Mouse (Mus musculus) intestine, embryonic 16.5 days (tissue): Measurements from ENCODE around the gene Klkb1. TPM values are rescaled to one million over a fixed set of nuclear protein-coding genes. Genes with fewer than 3 reads are reported as not detected.
A peak's percentile ranks its signal among the peaks of the same experiment; 100 is the strongest.

Experiments
- ATAC-seq: fragments of 200-750 bp; cut with Nextera tagmentation; 2 replicates; pipeline ENCODE4 v1.8.0; 2017; ENCODE audit warnings: moderate TSS enrichment, moderate library complexity
- H3K27ac ChIP-seq: fragments of 300-500 bp; sonication (generic); 2 replicates; pipeline ENCODE4 v1.5.1; 2014; ENCODE audit warnings: mild to moderate bottlenecking, low read length
- H3K27me3 ChIP-seq: fragments of 300-500 bp; sonication (generic); replicated peaks from 2 replicates; pipeline ENCODE4 v1.6.1; 2014; ENCODE audit warnings: low read length, control low read depth, mixed read lengths; ENCODE audit not compliant: control insufficient read depth, insufficient read depth
- H3K36me3 ChIP-seq: fragments of 300-500 bp; sonication (generic); 2 replicates; pipeline ENCODE4 v1.6.1; 2014; ENCODE audit warnings: low read length, control low read depth; ENCODE audit not compliant: control insufficient read depth, insufficient read depth
- H3K4me1 ChIP-seq: fragments of 300-500 bp; sonication (generic); 2 replicates; pipeline ENCODE4 v1.6.1; 2014; ENCODE audit warnings: low read length, control low read depth, mixed read lengths; ENCODE audit not compliant: control insufficient read depth, insufficient read depth
- H3K4me2 ChIP-seq: fragments of 300-500 bp; sonication (generic); 2 replicates; pipeline ENCODE4 v1.6.1; 2014; ENCODE audit warnings: low read depth, low read length, control low read depth
- H3K4me3 ChIP-seq: fragments of 300-500 bp; sonication (generic); 2 replicates; pipeline ENCODE4 v1.5.1; 2014; ENCODE audit warnings: mild to moderate bottlenecking, low read length
- H3K9ac ChIP-seq: fragments of 300-500 bp; sonication (generic); 2 replicates; pipeline ENCODE4 v1.6.1; 2014; ENCODE audit warnings: low read depth, low read length
- H3K9me3 ChIP-seq: fragments of 300-500 bp; sonication (generic); 2 replicates; pipeline ENCODE4 v1.6.1; 2016; ENCODE audit warnings: low read length, control low read depth; ENCODE audit not compliant: control insufficient read depth
- WGBS: fragments of 180-500 bp; shearing (Covaris S2); extraction: QIAGEN DNeasy Blood & Tissue Kit; methylation state at CpG from one replicate; pipeline ENCODE4 v1.1.7; 2014; 5-methylcytosine and 5-hydroxymethylcytosine counted together
- polyA plus RNA-seq: library from polyadenylated mRNA; unstranded; fragments of >200 nt; fragmentation: Nextera tagmentation; extraction: Ambion mirVana; gene quantifications from 2 replicates; pipeline ENCODE4 v1.2.1, GENCODE M21; 2015

Klkb1 gene
- polyA plus RNA-seq, 1 experiment from 2014 or later, result 0.09 TPM

DNA sequence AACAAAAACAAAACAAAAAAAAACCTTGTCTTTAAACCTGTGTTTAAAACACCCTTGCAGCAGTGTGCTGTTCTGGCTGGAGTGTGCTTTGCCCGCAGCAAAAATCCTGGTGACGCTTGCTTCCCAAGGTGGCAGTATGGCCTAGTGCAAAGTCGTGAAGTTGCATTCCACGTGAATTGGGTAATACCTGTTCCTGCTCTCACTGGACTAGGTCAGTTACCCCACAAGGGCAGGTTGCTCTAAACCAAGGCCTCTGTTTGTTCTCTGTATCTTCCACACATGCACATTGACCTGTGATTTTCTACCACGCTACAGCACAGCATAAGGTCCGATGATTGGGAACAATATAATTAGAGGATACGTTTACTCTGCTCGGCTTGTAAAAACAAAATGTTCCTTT, 13.0 kb downstream of the Klkb1 start:
- Histone ChIP-seq H3K9ac (no peak overlapping the region), H3K4me3 (no peak overlapping the region), H3K36me3 (no peaks in the 10 kb centered on the region), H3K9me3 (no peaks in the 10 kb centered on the region), H3K4me1 (no peaks in the 10 kb centered on the region), H3K27ac (no peak overlapping the region), H3K4me2 (no peak overlapping the region), H3K27me3 (no peaks in the 10 kb centered on the region)
- WGBS, result 65% methylated on average over 8 of the region's 8 CpGs
- ATAC-seq, result no peak

DNA sequence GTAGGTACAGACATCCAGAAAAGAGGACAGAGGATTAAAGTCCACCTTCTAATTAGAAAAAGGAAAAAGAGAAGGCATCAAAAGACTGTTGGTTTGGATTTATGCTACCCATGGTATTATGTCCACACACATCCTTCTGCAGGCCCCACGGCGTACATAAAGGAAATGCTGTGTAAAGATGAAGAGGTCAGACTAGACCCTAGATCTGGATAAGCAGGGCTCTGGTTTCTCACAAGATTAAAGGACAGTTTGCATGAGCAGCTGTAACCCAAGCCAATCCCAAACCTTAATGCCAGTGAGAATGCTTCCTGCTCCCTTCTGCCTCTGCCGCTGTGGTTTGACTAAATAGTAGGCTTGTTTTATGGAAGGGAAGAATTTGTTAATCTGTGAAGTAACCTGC, 17.2 kb downstream of the Klkb1 start:
- no peak overlapping the region for H3K9ac ChIP-seq
- H3K4me2 ChIP-seq, result no peak overlapping the region
- no peak for ATAC-seq
- no peak overlapping the region for H3K27ac ChIP-seq
- WGBS, result 51% methylated on average over 3 of the region's 3 CpGs
- no peak overlapping the region for H3K4me3 ChIP-seq
- H3K27me3 ChIP-seq, result no peaks in the 10 kb centered on the region
- no peaks in the 10 kb centered on the region for H3K36me3 ChIP-seq
- H3K9me3 ChIP-seq, result no peaks in the 10 kb centered on the region
- H3K4me1 ChIP-seq, result no peaks in the 10 kb centered on the region

DNA sequence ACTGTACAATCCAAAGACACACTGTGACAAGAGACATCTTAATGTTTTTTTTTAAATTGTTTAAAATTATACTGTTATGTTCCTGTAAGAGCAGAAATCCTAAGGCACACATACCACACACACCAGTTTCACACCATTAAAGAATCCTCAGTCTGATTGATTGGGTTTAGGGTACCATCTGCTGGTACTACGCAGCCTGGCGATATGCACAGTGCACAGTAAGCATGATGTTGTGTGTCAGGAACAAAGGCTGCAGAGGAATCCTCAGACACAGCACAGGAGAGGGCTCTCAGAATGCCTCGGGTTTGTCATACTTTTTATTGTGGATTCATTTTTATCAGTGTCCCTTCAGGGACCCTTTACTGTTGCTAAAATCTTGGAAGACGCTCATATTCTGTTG, 20.3 kb downstream of the Klkb1 start:
- Histone ChIP-seq H3K9me3 (no peaks in the 10 kb centered on the region), H3K36me3 (no peaks in the 10 kb centered on the region), H3K4me2 (no peak overlapping the region), H3K9ac (no peak overlapping the region), H3K27ac (no peak overlapping the region), H3K27me3 (no peaks in the 10 kb centered on the region), H3K4me1 (no peaks in the 10 kb centered on the region), H3K4me3 (no peak overlapping the region)
- 64% methylated on average over 4 of the region's 4 CpGs for WGBS
- ATAC-seq, result no peak

DNA sequence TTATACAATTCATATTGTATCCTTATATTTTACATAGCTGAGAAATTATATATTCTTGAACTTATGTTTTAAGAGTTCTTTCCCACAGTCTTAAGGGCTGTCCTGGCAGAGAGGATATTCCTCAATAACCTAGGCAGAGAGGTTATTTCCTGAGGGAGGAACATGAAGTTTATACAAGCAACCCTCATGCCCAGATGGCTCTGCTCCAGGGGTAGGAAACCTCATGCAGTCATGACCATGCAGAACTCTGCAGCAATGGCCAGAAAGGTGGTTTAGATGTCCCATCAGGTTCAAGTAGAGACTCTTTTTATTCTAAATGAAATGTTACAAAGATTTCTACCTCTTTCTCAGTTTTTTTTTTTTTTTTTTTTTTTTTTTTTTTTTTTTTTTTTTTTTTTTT, 25.6 kb downstream of the Klkb1 start:
- no peaks in the 10 kb centered on the region for H3K36me3 ChIP-seq
- H3K9ac ChIP-seq, result no peak overlapping the region
- H3K27me3 ChIP-seq, result no peaks in the 10 kb centered on the region
- H3K27ac ChIP-seq, result no peak overlapping the region
- no peak for ATAC-seq
- no peaks in the 10 kb centered on the region for H3K4me1 ChIP-seq
- no peaks in the 10 kb centered on the region for H3K9me3 ChIP-seq
- no peak overlapping the region for H3K4me2 ChIP-seq
- H3K4me3 ChIP-seq, result no peak overlapping the region

DNA sequence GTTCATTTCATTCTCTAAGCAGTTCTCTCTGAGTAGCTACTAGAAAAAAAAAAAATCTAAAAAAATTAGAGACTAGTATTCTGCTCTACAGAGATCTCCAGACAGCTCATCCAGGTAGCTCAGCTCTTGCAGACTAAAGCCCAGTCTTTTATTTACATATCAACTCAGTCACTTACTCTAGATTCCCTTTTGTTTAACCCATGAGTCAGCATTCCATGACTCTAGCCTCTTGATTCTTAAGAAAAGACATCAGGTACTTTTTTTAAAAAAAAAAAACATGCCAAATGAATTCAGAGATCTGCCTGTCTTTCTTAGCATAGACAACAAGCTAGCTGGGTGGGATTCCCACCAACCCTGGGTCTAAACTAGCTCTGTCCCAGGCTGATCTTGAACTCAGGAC, 26.2 kb downstream of the Klkb1 start:
- Histone ChIP-seq H3K4me3 (no peak overlapping the region), H3K4me1 (no peaks in the 10 kb centered on the region), H3K9me3 (no peaks in the 10 kb centered on the region), H3K4me2 (no peak overlapping the region), H3K27ac (no peak overlapping the region), H3K36me3 (no peaks in the 10 kb centered on the region), H3K27me3 (no peaks in the 10 kb centered on the region), H3K9ac (no peak overlapping the region)
- ATAC-seq, result no peak

DNA sequence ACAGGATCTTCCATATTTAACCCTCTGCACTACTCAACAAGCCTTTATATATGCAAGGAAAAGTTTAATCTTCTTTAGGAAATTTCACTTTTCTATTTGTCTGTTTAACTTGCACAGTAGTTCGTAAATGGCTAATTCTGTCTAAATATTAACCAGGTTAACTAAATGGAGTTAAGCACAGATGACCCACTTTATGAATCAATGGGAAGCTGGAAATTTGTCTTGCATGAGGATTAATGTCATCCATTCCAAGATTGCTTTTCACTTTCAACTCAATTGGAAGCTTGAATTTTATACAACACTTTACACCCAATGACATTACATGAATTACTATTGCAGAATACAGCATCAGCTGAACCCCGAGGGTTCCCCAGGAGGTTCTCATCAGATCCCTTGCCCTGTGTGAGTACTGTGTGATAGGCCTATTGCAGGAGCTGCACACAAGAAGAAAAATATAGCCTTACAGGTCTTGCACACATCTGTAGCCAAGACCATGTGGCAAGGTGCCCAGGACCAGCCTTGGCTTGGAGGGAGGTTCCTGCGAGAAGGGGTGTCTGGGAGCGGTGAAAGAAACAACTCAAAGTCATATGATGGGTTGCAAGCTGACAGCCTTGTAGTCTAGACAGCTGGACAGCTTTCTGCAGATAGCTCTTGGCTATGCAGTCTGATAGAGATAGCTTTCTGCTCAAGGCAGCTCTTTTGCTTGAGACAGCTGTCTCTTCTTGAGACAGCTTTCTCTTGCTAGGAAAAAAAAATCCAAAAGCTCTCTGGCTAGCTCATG, 26.9 kb downstream of the Klkb1 start:
- H3K4me2 ChIP-seq, result no peak overlapping the region
- H3K4me3 ChIP-seq, result no peak overlapping the region
- H3K9me3 ChIP-seq, result no peaks in the 10 kb centered on the region
- H3K9ac ChIP-seq, result no peak overlapping the region
- H3K36me3 ChIP-seq, result no peaks in the 10 kb centered on the region
- no peak for ATAC-seq
- H3K4me1 ChIP-seq, result no peaks in the 10 kb centered on the region
- H3K27me3 ChIP-seq, result no peaks in the 10 kb centered on the region
- 58% methylated on average over 4 of the region's 4 CpGs for WGBS
- no peak overlapping the region for H3K27ac ChIP-seq

DNA sequence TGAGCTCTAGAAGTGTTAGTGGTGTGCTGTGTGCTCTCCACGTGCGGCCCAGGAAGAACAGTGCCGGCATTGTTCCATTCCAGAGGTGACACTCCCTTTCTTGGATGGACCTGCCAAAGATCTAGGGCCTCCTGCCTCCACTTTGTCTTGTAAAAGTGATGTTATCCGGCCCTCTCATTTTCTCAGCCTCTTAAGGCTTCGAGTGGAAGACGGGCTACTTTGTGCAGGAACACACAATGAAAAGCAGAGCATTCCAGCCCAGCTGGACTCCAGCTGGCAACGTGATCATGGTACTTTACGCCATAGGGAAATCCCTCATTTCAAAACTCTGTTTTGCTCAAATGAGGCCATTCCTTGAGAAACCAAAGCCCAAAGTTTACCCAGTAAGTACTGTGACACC, 27.7 kb downstream of the Klkb1 start:
- Histone ChIP-seq H3K27ac (no peak overlapping the region), H3K9ac (no peak overlapping the region), H3K36me3 (no peaks in the 10 kb centered on the region), H3K4me2 (no peak overlapping the region), H3K4me3 (no peak overlapping the region), H3K27me3 (no peaks in the 10 kb centered on the region), H3K9me3 (no peaks in the 10 kb centered on the region), H3K4me1 (no peaks in the 10 kb centered on the region)
- no peak for ATAC-seq
- 51% methylated on average over 8 of the region's 8 CpGs for WGBS

DNA sequence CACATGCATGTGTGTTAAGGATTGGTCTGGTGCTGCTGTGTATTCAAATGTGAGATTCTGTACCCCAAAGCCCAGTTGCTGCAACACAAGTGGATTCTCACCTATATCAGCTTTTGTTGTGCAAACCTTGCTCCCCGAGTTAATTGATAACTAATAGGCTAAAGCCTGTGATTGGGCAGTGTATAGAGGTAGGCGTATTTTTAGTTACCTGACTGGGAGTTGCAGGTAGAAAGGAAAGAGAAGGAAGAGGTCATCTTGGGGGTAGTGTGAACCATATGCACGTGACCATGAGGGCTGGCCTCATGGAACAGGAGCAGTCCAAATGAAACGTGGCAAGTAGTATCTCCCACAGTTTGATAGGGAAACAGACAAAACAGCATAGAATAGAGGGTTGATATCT, 29.7 kb downstream of the Klkb1 start:
- H3K4me3 ChIP-seq, result no peak overlapping the region
- H3K4me2 ChIP-seq, result no peak overlapping the region
- H3K9ac ChIP-seq, result no peak overlapping the region
- H3K4me1 ChIP-seq, result no peaks in the 10 kb centered on the region
- peak; percentile 86 for ATAC-seq
- H3K36me3 ChIP-seq, result no peaks in the 10 kb centered on the region
- no peaks in the 10 kb centered on the region for H3K27me3 ChIP-seq
- no peaks in the 10 kb centered on the region for H3K9me3 ChIP-seq
- WGBS, result 77% methylated on average over 4 of the region's 4 CpGs
- no peak overlapping the region for H3K27ac ChIP-seq

DNA sequence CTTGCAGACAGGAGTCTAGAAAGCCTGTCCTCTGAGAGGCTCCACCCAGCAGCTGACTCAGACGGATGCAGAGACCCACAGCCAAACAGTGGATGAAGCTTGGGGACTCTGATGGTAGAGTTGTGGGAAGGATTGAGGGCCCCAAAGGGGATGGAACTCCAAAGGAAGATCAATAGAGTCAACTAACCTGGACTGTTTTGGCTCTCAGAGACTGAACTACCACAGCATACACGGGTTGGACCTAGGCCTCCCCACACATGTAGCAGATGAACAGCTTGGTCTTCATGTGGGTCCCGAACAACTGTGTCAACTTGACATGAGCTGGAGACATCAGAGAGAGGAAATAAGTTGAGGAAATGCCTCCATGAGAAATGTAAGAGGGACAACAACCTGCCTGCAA, 31.8 kb downstream of the Klkb1 start:
- Histone ChIP-seq H3K4me3 (no peak overlapping the region), H3K27me3 (no peaks in the 10 kb centered on the region), H3K9me3 (no peaks in the 10 kb centered on the region), H3K9ac (no peak overlapping the region), H3K4me2 (no peak overlapping the region), H3K36me3 (no peaks in the 10 kb centered on the region), H3K4me1 (no peaks in the 10 kb centered on the region), H3K27ac (no peak overlapping the region)
- no peak for ATAC-seq
- 86% methylated on average over 3 of the region's 3 CpGs for WGBS

DNA sequence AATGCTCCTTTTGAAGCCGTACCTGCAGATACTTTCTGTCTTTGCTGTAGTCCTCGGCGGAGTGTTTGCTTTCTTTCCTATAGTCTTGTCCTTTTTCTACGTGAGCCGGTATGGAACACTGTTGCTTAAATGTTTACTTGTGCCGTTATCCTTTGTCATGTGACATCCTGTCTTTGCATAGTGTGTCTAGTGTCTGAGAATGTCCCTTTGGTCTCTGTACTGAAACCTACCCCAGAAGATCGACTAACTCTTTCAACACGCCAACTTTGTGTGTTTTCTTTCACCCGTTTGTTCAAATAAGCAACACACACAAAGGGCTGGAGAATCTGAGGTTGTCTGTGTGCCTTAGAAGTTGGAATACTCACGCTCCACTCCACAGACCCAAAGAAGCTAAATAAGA, 32.7 kb downstream of the Klkb1 start, which contains the start of gene F11:
F11 (minus strand) TSS at position 112 of the 400 bp plus-strand sequence.
- no peaks in the 10 kb centered on the region for H3K27me3 ChIP-seq
- H3K9ac ChIP-seq, result no peak within 1 kb of the TSS
- H3K4me2 ChIP-seq, result no peak within 1 kb of the TSS
- H3K9me3 ChIP-seq, result no peaks in the 10 kb centered on the region
- no peaks in the 10 kb centered on the region for H3K4me1 ChIP-seq
- WGBS, result 79% methylated on average over 10 of the region's 10 CpGs
- H3K36me3 ChIP-seq, result no peaks in the 10 kb centered on the region
- H3K27ac ChIP-seq, result no peak within 1 kb of the TSS
- no peak within 1 kb of the TSS for H3K4me3 ChIP-seq
- no peak for ATAC-seq
